13 mouse cellular contexts compared by ENCODE assay signal in genomic region chr11:117136880-117137279, GRCm38 (mm10). TPM values are rescaled to one million over a fixed set of nuclear protein-coding genes. Genes with fewer than 3 reads are reported as not detected.
DNase-seq lines count a peak whose midpoint lies in the region; ATAC-seq and TF ChIP-seq lines count a peak whose summit lies in the region.
"Had no signal": no experiment of that assay in that cellular context is flagged by ENCODE, and none has a peak within 500 bp of the region (broad histone marks: within the 10 kb centered on the region; RNA-seq: fewer than 3 reads in every experiment).

No protein-coding gene starts in this region.

- H3K4me2 ChIP-seq in liver, postnatal 0 days (ENCODE audit: low read depth, low read length) = no peak overlapping the region
- no peak overlapping the region for H3K4me2 ChIP-seq in heart, embryonic 16.5 days (ENCODE audit: low read depth, low read length)
- H3K4me2 ChIP-seq in stomach, postnatal 0 days (replicated peaks; ENCODE audit: low read depth) = no peak overlapping the region
- H3K4me2 ChIP-seq: forebrain, embryonic 12.5 days had no signal

- H3K27me3 ChIP-seq in heart, adult 2 months (ENCODE audit: control insufficient read depth, insufficient read depth, low read length) = no peaks in the 10 kb centered on the region
- H3K27me3 ChIP-seq in liver, postnatal 0 days (ENCODE audit: insufficient read depth, low read length) = no peaks in the 10 kb centered on the region
- no peaks in the 10 kb centered on the region for H3K27me3 ChIP-seq in heart, embryonic 16.5 days (ENCODE audit: control insufficient read depth, insufficient read depth, low read length)
- H3K27me3 ChIP-seq in stomach, postnatal 0 days (ENCODE audit: control insufficient read depth, insufficient read depth, low read length) = no peaks in the 10 kb centered on the region
- H3K27me3 ChIP-seq: forebrain, embryonic 12.5 days had no signal

- peaks cover 38% of the 10 kb centered on the region for H3K4me1 ChIP-seq in heart, adult 2 months (ENCODE audit: control insufficient read depth, insufficient read depth, low read length)
- peaks cover 7% of the 10 kb centered on the region for H3K4me1 ChIP-seq in liver, postnatal 0 days (ENCODE audit: insufficient read depth)
- H3K4me1 ChIP-seq in heart, embryonic 16.5 days (ENCODE audit: control insufficient read depth, insufficient read depth, low read length) = peaks cover 40% of the 10 kb centered on the region
- peaks cover 8% of the 10 kb centered on the region for H3K4me1 ChIP-seq in stomach, postnatal 0 days (replicated peaks; ENCODE audit: control insufficient read depth, insufficient read depth)

- H3K36me3 ChIP-seq in heart, adult 2 months (ENCODE audit: control insufficient read depth, insufficient read depth, low read length) = peaks cover 10% of the 10 kb centered on the region; the same call in 1 of the 2 replicates
- H3K36me3 ChIP-seq in liver, postnatal 0 days (replicated peaks; ENCODE audit: insufficient read depth, low read length) = peaks cover 4% of the 10 kb centered on the region; the same call in 1 of the 2 replicates
- H3K36me3 ChIP-seq in heart, embryonic 16.5 days (ENCODE audit: control insufficient read depth, insufficient read depth) = peaks cover 9% of the 10 kb centered on the region; the same call in 1 of the 2 replicates
- peaks cover 3% of the 10 kb centered on the region; the same call in 1 of the 2 replicates for H3K36me3 ChIP-seq in stomach, postnatal 0 days (ENCODE audit: control insufficient read depth, insufficient read depth, low read length)

- H3K79me2 ChIP-seq in heart, adult 2 months (replicated peaks; ENCODE audit: control insufficient read depth, insufficient read depth, low read length) = peaks cover 8% of the 10 kb centered on the region

- no peak for TF ChIP-seq EP300 in heart, adult 2 months (IDR thresholded peaks at IDR 0.05; ENCODE audit: insufficient read depth, low read depth, low read length)
- no peak for TF ChIP-seq EP300 in liver, postnatal 0 days (IDR thresholded peaks at IDR 0.05; ENCODE audit: low read depth)
- TF ChIP-seq EP300 in stomach, postnatal 0 days (optimal IDR thresholded peaks at IDR 0.05) = no peak

- no peak overlapping the region for H3K9ac ChIP-seq in heart, adult 2 months (ENCODE audit: low read depth, low read length)
- no peak overlapping the region for H3K9ac ChIP-seq in liver, postnatal 0 days (replicated peaks)
- no peak overlapping the region for H3K9ac ChIP-seq in heart, embryonic 16.5 days (ENCODE audit: low read length)
- H3K9ac ChIP-seq in stomach, postnatal 0 days (ENCODE audit: low read length) = no peak overlapping the region
- H3K9ac ChIP-seq: forebrain, embryonic 12.5 days had no signal

- TF ChIP-seq CTCF in heart, adult 2 months (IDR thresholded peaks at IDR 0.05) = no peak
- TF ChIP-seq CTCF in liver, postnatal 0 days (IDR thresholded peaks at IDR 0.05; ENCODE audit: low read depth) = no peak
- 0 out of 2 replicates have a peak, but pooled peaks have one; percentile 1 for TF ChIP-seq CTCF in stomach, postnatal 0 days (IDR thresholded peaks at IDR 0.05; ENCODE audit: low read depth)

- intact Hi-C loops in heart, adult 2 months (cut with DNase I) = no loop called here
- intact Hi-C loops in heart, postnatal 14 days (cut with DNase I) = no loop called here

- H3K9me3 ChIP-seq in liver, postnatal 0 days (ENCODE audit: low read length) = no peaks in the 10 kb centered on the region
- no peaks in the 10 kb centered on the region for H3K9me3 ChIP-seq in heart, embryonic 16.5 days (replicated peaks; ENCODE audit: control insufficient read depth, low read length)
- no peaks in the 10 kb centered on the region for H3K9me3 ChIP-seq in stomach, postnatal 0 days (ENCODE audit: control insufficient read depth, low read length)
- H3K9me3 ChIP-seq: forebrain, embryonic 12.5 days had no signal

- no peak for DNase-seq in heart, adult 2 months
- no peak for DNase-seq in heart, postnatal 14 days
- DNase-seq in liver, postnatal 0 days = no peak
- no peak for DNase-seq in liver
- peak; percentile 53 for DNase-seq in stomach, postnatal 0 days (ENCODE audit: low spot score)
- DNase-seq in left cerebral cortex, adult 8-10 months (ENCODE audit: low spot score in 2 of 2) = no peak
- DNase-seq: embryo, embryonic 11 days; gastrocnemius, postnatal 25 days; spleen, adult 18-20 months had no signal

- 59% methylated on average over 14 of the region's 14 CpGs for whole genome bisulfite sequencing in heart, adult 2 months
- 63% methylated on average over 14 of the region's 14 CpGs for WGBS in liver, postnatal 0 days (ENCODE audit: insufficient replicate concordance)
- 78% methylated on average over 14 of the region's 14 CpGs for WGBS in heart, embryonic 16.5 days
- WGBS in stomach, postnatal 0 days = 65% methylated on average over 14 of the region's 14 CpGs

- 0 out of 2 replicates have a peak, but pooled peaks have one; percentile 40 for ATAC-seq in liver, postnatal 0 days
- no peak for ATAC-seq in heart, embryonic 16.5 days (replicated peaks; ENCODE audit: extremely low read depth, insufficient read depth, low FRiP score)
- ATAC-seq in stomach, postnatal 0 days (ENCODE audit: low FRiP score, low TSS enrichment) = no peak
- no peak for ATAC-seq in activated CD4-positive, CD25-positive, alpha-beta regulatory T cell, adult 4 months
- ATAC-seq: CD4-positive, CD25-positive, alpha-beta regulatory T cell, adult 4 months had no signal

- no peak for TF ChIP-seq POLR2A in heart, adult 2 months (IDR thresholded peaks at IDR 0.05; ENCODE audit: insufficient read depth, low read depth, low read length)

- H3K4me3 ChIP-seq in heart, adult 2 months = no peak overlapping the region
- H3K4me3 ChIP-seq in liver, postnatal 0 days (ENCODE audit: low read depth, low read length) = no peak overlapping the region
- no peak overlapping the region for H3K4me3 ChIP-seq in heart, embryonic 16.5 days (ENCODE audit: low read length)
- no peak overlapping the region for H3K4me3 ChIP-seq in stomach, postnatal 0 days (ENCODE audit: low read depth, low read length)
- H3K4me3 ChIP-seq: forebrain, embryonic 12.5 days had no signal

- peak overlapping the region; percentile 60 for H3K27ac ChIP-seq in heart, adult 2 months
- H3K27ac ChIP-seq in liver, postnatal 0 days (ENCODE audit: low read depth) = no peak overlapping the region
- peak overlapping the region; percentile 66; the same call in 1 of the 2 replicates for H3K27ac ChIP-seq in heart, embryonic 16.5 days (ENCODE audit: low read length)
- peak overlapping the region; percentile 53 for H3K27ac ChIP-seq in stomach, postnatal 0 days (replicated peaks)
- H3K27ac ChIP-seq: forebrain, embryonic 12.5 days had no signal

RNA-seq across cellular contexts. Expression of gene Sec14l1, which starts 21.9 kb away (rescaled TPM):
- 10 to 100 TPM; 65.4 to 89.5 TPM for total RNA-seq in heart, adult 2 months (2021)
- 71.5 and 83.9 TPM in 2 replicates for polyA plus RNA-seq in heart, adult 2 months (2012; rRNA removed)
- 10 to 100 TPM; 89.1 to 92.0 TPM for total RNA-seq in heart, postnatal 14 days (2021)
- polyA plus RNA-seq in liver, postnatal 0 days (2015; fragmentation: Nextera tagmentation; extraction: Ambion mirVana) = 8.2 and 9.2 TPM in 2 replicates
- 51.0 and 54.9 TPM in 2 replicates for polyA plus RNA-seq in heart, embryonic 16.5 days (2015; fragmentation: Nextera tagmentation; extraction: Ambion mirVana)
- 28.4 and 30.5 TPM in 2 replicates for polyA plus RNA-seq in stomach, postnatal 0 days (2015; fragmentation: Nextera tagmentation; extraction: Ambion mirVana)
- polyA plus RNA-seq in activated CD4-positive, CD25-positive, alpha-beta regulatory T cell, adult 4 months (2017; shearing (Covaris generic)) = 10 to 100 TPM; 13.9 to 22.7 TPM
- 100 to 1,000 TPM; 236 to 279 (median 240) TPM for total RNA-seq in left cerebral cortex, adult 8-10 months (2022)
